Mouse (Mus musculus): ENCODE measurements around the gene Ric1. TPM values are rescaled to one million over a fixed set of nuclear protein-coding genes. Genes with fewer than 3 reads are reported as not detected.
"Not testable (repeated sequence)": the region's sequence is repeated elsewhere in the genome, so short reads cannot be mapped to it uniquely, and the experiment has no call there.

Ric1 gene
- polyA plus RNA-seq, 1 experiment from 2014 or later = 11.2 TPM

DNA sequence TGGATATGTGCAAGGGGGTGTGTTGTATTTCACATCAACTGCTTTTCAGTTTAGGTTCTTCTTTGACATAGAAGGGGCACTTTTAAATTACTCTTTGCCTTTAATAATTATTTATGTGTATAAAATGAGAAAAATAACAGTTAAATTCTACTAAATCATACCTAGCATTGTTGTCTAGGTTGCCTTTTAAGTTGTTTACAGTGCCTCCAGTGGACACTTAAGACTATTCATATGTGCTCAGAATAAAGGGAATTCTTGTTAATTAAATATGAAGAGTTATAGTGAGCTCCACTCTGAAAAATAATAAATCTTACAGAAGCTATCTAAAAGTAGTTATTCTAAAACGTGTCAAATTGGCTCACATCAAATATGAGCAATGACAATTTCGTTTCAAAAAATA lies 28.5 kb downstream of the Ric1 start:
- Histone ChIP-seq H3K4me2 (no peak overlapping the region), H3K36me3 (ENCODE audit: poor library complexity, severe bottlenecking) (no peaks in the 10 kb centered on the region), H3K9me3 (replicated peaks) (no peaks in the 10 kb centered on the region), H3K4me1 (no peaks in the 10 kb centered on the region), H3K9ac (no peak overlapping the region), H3K4me3 (no peak overlapping the region), H3K27me3 (no peaks in the 10 kb centered on the region), H3K27ac (no peak overlapping the region)
- ATAC-seq = no peak
- WGBS = 93% methylated on average over 2 of the region's 2 CpGs

DNA sequence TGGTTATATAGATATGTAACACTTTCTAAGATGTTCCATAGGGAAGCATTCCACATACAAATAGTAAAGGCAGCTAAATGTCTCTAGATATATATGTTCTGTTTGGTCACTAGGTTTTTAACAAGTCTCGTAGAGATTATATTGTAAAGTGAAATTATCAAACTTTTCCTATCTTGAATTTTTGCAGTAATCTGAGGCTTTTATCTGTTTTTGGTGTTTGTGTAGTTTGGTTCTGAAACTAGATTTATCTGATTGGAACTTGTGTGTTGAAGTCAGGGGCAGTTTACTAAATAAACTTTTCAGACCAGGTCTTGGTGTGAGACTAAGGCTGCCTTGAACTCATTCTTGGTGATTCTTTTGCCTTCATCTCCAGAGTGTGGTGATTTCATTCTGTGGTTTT lies 29.0 kb downstream of the Ric1 start:
- no peaks in the 10 kb centered on the region for H3K36me3 ChIP-seq (ENCODE audit: poor library complexity, severe bottlenecking)
- H3K4me2 ChIP-seq = no peak overlapping the region
- H3K9ac ChIP-seq = no peak overlapping the region
- no peak overlapping the region for H3K4me3 ChIP-seq
- H3K4me1 ChIP-seq = no peaks in the 10 kb centered on the region
- WGBS = 92% methylated on average over 1 of the region's 1 CpGs
- H3K27ac ChIP-seq = no peak overlapping the region
- no peak for ATAC-seq
- H3K27me3 ChIP-seq = no peaks in the 10 kb centered on the region
- no peaks in the 10 kb centered on the region for H3K9me3 ChIP-seq (replicated peaks)

DNA sequence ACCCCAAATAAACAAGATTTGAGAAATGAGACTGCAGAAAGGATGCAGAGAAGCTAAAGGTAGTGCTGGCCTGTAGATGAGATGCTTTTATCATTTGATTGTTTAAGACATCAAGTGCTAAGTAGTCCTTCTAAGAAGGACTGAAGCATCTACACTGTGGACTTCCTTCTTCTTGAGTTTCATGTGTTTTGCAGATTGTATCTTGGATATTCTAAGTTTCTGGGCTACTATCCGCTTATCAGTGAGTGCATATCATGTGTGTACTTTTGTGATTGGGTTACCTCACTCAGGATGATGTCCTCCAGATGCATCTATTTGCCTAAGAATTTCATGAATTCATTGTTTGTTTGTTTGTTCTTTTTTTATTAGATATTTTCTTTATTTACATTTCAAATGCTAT lies 29.9 kb downstream of the Ric1 start:
- not testable (repeated sequence) for H3K4me1 ChIP-seq; H3K4me2 ChIP-seq; H3K27me3 ChIP-seq; H3K27ac ChIP-seq; H3K9me3 ChIP-seq (replicated peaks); H3K9ac ChIP-seq; ATAC-seq; H3K36me3 ChIP-seq (ENCODE audit: poor library complexity, severe bottlenecking); H3K4me3 ChIP-seq
- 84% methylated on average over 1 of the region's 1 CpGs for WGBS

- H3K4me3 ChIP-seq; H3K27me3 ChIP-seq; H3K9me3 ChIP-seq (replicated peaks); H3K4me1 ChIP-seq; H3K4me2 ChIP-seq; H3K9ac ChIP-seq; H3K27ac ChIP-seq; ATAC-seq; H3K36me3 ChIP-seq (ENCODE audit: poor library complexity, severe bottlenecking): not testable (repeated sequence)
- 95% methylated on average over 7 of the region's 7 CpGs for WGBS
Measured at GRCm38 (mm10) chr19:29557171-29557845, 35.2 kb downstream of the Ric1 start.

GRCm38 (mm10) chr19:29562166-29562565 lies 40.1 kb downstream of the Ric1 start:
- Histone ChIP-seq H3K4me2 (no peak overlapping the region), H3K27me3 (no peaks in the 10 kb centered on the region), H3K4me1 (no peaks in the 10 kb centered on the region), H3K36me3 (ENCODE audit: poor library complexity, severe bottlenecking) (no peaks in the 10 kb centered on the region), H3K9me3 (replicated peaks) (no peaks in the 10 kb centered on the region), H3K27ac (no peak overlapping the region), H3K9ac (no peak overlapping the region), H3K4me3 (no peak overlapping the region)
- ATAC-seq = no peak
- 87% methylated on average over 4 of the region's 4 CpGs for WGBS

DNA sequence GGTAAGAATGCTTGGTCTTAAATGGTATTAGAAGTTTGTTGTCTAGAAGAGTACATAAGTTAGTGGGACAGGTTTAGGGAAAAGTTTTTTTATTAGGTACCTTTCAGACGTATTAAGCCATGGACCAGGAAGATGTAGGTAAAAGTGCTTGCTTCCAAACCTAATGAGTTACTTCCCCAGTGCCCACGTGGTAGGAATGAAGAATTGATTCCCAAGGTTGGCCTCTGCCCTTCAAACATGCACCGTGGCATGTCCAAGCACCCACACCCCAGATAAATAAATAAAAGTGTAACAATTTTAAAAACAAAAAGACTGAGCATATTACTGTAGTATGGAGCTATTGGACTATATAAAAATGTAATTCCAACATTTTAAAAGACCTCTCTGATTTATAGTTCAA lies 40.5 kb downstream of the Ric1 start:
- no peaks in the 10 kb centered on the region for H3K9me3 ChIP-seq (replicated peaks)
- no peak overlapping the region for H3K27ac ChIP-seq
- no peaks in the 10 kb centered on the region for H3K27me3 ChIP-seq
- H3K4me3 ChIP-seq = no peak overlapping the region
- H3K36me3 ChIP-seq (ENCODE audit: poor library complexity, severe bottlenecking) = no peaks in the 10 kb centered on the region
- no peaks in the 10 kb centered on the region for H3K4me1 ChIP-seq
- ATAC-seq = no peak
- H3K9ac ChIP-seq = no peak overlapping the region
- no peak overlapping the region for H3K4me2 ChIP-seq
- WGBS = 81% methylated on average over 3 of the region's 3 CpGs

- no peak overlapping the region for H3K9ac ChIP-seq
- H3K36me3 ChIP-seq (ENCODE audit: poor library complexity, severe bottlenecking) = no peaks in the 10 kb centered on the region
- WGBS = 64% methylated on average over 7 of the region's 7 CpGs
- H3K4me2 ChIP-seq = no peak overlapping the region
- H3K27ac ChIP-seq = no peak overlapping the region
- H3K27me3 ChIP-seq = no peaks in the 10 kb centered on the region
- H3K9me3 ChIP-seq (replicated peaks) = no peaks in the 10 kb centered on the region
- peak; percentile 38; the same call in 1 of the 2 replicates for ATAC-seq
- H3K4me3 ChIP-seq = no peak overlapping the region
- no peaks in the 10 kb centered on the region for H3K4me1 ChIP-seq
Measured at GRCm38 (mm10) chr19:29563258-29563779, 41.2 kb downstream of the Ric1 start.

GRCm38 (mm10) chr19:29566512-29566911 lies 44.4 kb downstream of the Ric1 start:
- H3K4me2 ChIP-seq = no peak overlapping the region
- no peaks in the 10 kb centered on the region for H3K9me3 ChIP-seq (replicated peaks)
- H3K36me3 ChIP-seq (ENCODE audit: poor library complexity, severe bottlenecking) = peaks cover 10% of the 10 kb centered on the region
- ATAC-seq = no peak
- H3K4me3 ChIP-seq = no peak overlapping the region
- no peak overlapping the region for H3K27ac ChIP-seq
- no peaks in the 10 kb centered on the region for H3K27me3 ChIP-seq
- H3K9ac ChIP-seq = no peak overlapping the region
- H3K4me1 ChIP-seq = no peaks in the 10 kb centered on the region
- 96% methylated on average over 1 of the region's 1 CpGs for WGBS

- WGBS = 95% methylated on average over 2 of the region's 2 CpGs
- Histone ChIP-seq H3K27ac (no peak overlapping the region), H3K9me3 (replicated peaks) (no peaks in the 10 kb centered on the region), H3K27me3 (no peaks in the 10 kb centered on the region), H3K4me1 (no peaks in the 10 kb centered on the region), H3K36me3 (ENCODE audit: poor library complexity, severe bottlenecking) (peaks cover 24% of the 10 kb centered on the region), H3K4me2 (no peak overlapping the region), H3K9ac (no peak overlapping the region), H3K4me3 (no peak overlapping the region)
- no peak for ATAC-seq
Measured at GRCm38 (mm10) chr19:29582439-29582838, 60.4 kb downstream of the Ric1 start.

- no peak for ATAC-seq
- WGBS = 71% methylated on average over 6 of the region's 6 CpGs
- Histone ChIP-seq H3K4me1 (no peaks in the 10 kb centered on the region), H3K9ac (no peak overlapping the region), H3K9me3 (replicated peaks) (no peaks in the 10 kb centered on the region), H3K36me3 (ENCODE audit: poor library complexity, severe bottlenecking) (peaks cover 33% of the 10 kb centered on the region), H3K4me2 (no peak overlapping the region), H3K4me3 (no peak overlapping the region), H3K27me3 (no peaks in the 10 kb centered on the region), H3K27ac (no peak overlapping the region)
Measured at GRCm38 (mm10) chr19:29583734-29584133, 61.7 kb downstream of the Ric1 start.

DNA sequence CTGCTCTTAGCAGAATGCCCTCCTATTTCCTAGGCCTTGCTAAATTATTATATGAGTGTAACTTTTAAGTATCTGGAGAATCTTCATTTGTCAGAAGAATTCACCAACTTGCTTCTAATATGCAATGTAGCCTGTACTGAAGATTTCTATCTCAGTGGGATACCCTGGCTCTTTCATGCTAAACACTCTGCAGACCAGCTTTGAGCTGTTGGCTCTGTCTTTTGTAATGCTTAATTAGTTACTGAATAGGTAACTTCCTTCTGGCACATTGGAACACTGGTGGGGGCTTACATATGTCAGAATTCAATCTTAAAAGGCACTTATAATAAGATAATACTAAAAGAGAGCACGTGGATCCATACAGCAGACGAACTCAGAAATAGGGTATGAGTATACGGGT lies 71.7 kb downstream of the Ric1 start:
- peaks cover 51% of the 10 kb centered on the region for H3K36me3 ChIP-seq (ENCODE audit: poor library complexity, severe bottlenecking)
- ATAC-seq; H3K9me3 ChIP-seq (replicated peaks); H3K27ac ChIP-seq; H3K4me1 ChIP-seq; H3K4me2 ChIP-seq; H3K4me3 ChIP-seq; H3K27me3 ChIP-seq; H3K9ac ChIP-seq: not testable (repeated sequence)
- 41% methylated on average over 3 of the region's 3 CpGs for WGBS

DNA sequence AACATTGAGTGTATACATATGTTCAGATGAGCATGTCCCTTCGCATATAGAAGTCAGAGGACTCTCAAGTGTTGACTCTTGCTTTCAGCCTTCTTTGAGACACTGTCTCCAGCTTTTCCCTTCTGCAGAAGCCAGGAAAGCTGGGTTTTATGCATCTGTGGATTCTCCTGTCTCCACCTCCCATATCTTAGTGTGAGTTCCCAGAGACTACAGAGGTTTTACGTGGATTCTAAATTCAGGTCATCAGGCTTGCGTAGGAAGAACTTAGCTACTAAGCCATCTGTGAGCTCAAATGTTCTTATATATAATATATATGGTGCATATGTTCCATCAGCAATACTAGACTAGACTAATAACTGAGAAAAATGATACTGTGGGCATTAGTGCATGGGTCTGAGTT lies 74.2 kb downstream of the Ric1 start:
- H3K9ac ChIP-seq = no peak overlapping the region
- no peak overlapping the region for H3K27ac ChIP-seq
- H3K4me1 ChIP-seq = no peaks in the 10 kb centered on the region
- H3K4me2 ChIP-seq = no peak overlapping the region
- H3K4me3 ChIP-seq = no peak overlapping the region
- ATAC-seq = no peak
- no peaks in the 10 kb centered on the region for H3K9me3 ChIP-seq (replicated peaks)
- H3K27me3 ChIP-seq = no peaks in the 10 kb centered on the region
- H3K36me3 ChIP-seq (ENCODE audit: poor library complexity, severe bottlenecking) = peaks cover 52% of the 10 kb centered on the region
- 95% methylated on average over 3 of the region's 3 CpGs for WGBS

GRCm38 (mm10) chr19:29596985-29597384 lies 74.9 kb downstream of the Ric1 start:
- no peak for ATAC-seq
- Histone ChIP-seq H3K4me1 (no peaks in the 10 kb centered on the region), H3K4me3 (no peak overlapping the region), H3K27me3 (no peaks in the 10 kb centered on the region), H3K9ac (no peak overlapping the region), H3K36me3 (ENCODE audit: poor library complexity, severe bottlenecking) (peaks cover 50% of the 10 kb centered on the region), H3K9me3 (replicated peaks) (no peaks in the 10 kb centered on the region), H3K4me2 (no peak overlapping the region), H3K27ac (no peak overlapping the region)
- 94% methylated on average over 2 of the region's 2 CpGs for WGBS

All from forebrain, embryonic 13.5 days (tissue).